Mouse (Mus musculus) limb, embryonic 14.5 days (tissue): ENCODE data around the gene Tmem38b. TPM values are rescaled to one million over a fixed set of nuclear protein-coding genes. Genes with fewer than 3 reads are reported as not detected.

ENCODE experiments used
- ATAC-seq: fragments of 200-750 bp; cut with Nextera tagmentation; 2 replicates; pipeline ENCODE4 v1.8.0; 2017; ENCODE audit warnings: low read depth, moderate number of reproducible peaks, moderate TSS enrichment; ENCODE audit not compliant: low FRiP score
- DNase-seq: peaks from one replicate; pipeline ENCODE4 v3.0.0-alpha.2; 2015; ENCODE audit warnings: low spot score
- H3K27ac ChIP-seq: fragments of 300-500 bp; sonication (generic); replicated peaks from 2 replicates; pipeline ENCODE4 v1.5.1; 2014; ENCODE audit warnings: low read depth, mild to moderate bottlenecking, low read length, moderate library complexity, mixed read lengths
- H3K27me3 ChIP-seq: fragments of 300-500 bp; sonication (generic); 2 replicates; pipeline ENCODE4 v1.6.1; 2014; ENCODE audit warnings: low read length, mixed read lengths; ENCODE audit not compliant: control insufficient read depth, insufficient read depth
- H3K36me3 ChIP-seq: fragments of 300-500 bp; sonication (generic); 2 replicates; pipeline ENCODE4 v1.6.1; 2014; ENCODE audit warnings: mild to moderate bottlenecking, low read length, moderate library complexity, mixed read lengths; ENCODE audit not compliant: control insufficient read depth, insufficient read depth
- H3K4me1 ChIP-seq: fragments of 300-500 bp; sonication (generic); 2 replicates; pipeline ENCODE4 v1.6.1; 2014; ENCODE audit warnings: antibody characterized with exemption, low read length, mixed read lengths; ENCODE audit not compliant: control insufficient read depth, insufficient read depth
- H3K4me2 ChIP-seq: fragments of 300-500 bp; sonication (generic); replicated peaks from 2 replicates; pipeline ENCODE4 v1.6.1; 2014; ENCODE audit warnings: low read depth, mild to moderate bottlenecking, low read length, moderate library complexity; ENCODE audit not compliant: severe bottlenecking
- H3K4me3 ChIP-seq: fragments of 300-500 bp; sonication (generic); replicated peaks from 2 replicates; pipeline ENCODE4 v1.5.1; 2014; ENCODE audit warnings: low read length
- H3K9ac ChIP-seq: fragments of 300-500 bp; sonication (generic); 2 replicates; pipeline ENCODE4 v1.6.1; 2014; ENCODE audit warnings: mild to moderate bottlenecking, low read depth, low read length, moderate library complexity; ENCODE audit not compliant: severe bottlenecking
- H3K9me3 ChIP-seq: fragments of 300-500 bp; sonication (generic); 2 replicates; pipeline ENCODE4 v1.6.1; 2016; ENCODE audit warnings: low read length; ENCODE audit not compliant: control insufficient read depth
- POLR2A ChIP-seq: fragments of 200-500 bp; IDR thresholded peaks from 2 replicates; pipeline ENCODE4 v1.8.0; 2012; ENCODE audit warnings: inconsistent platforms, mild to moderate bottlenecking, moderate library complexity, borderline replicate concordance; ENCODE audit not compliant: insufficient read depth, insufficient read length; ENCODE audit errors: extremely low read depth
- WGBS: fragments of 180-500 bp; shearing (Covaris S2); extraction: QIAGEN DNeasy Blood & Tissue Kit; methylation state at CpG from one replicate; pipeline ENCODE4 v1.1.7; 2014; 5-methylcytosine and 5-hydroxymethylcytosine counted together
- polyA plus RNA-seq, 2 experiments: library from polyadenylated mRNA; depleted of rRNA in 1 of 2; stranded (reverse) in 1 of 2; unstranded in 1 of 2; fragments of >200 nt; fragmentation: Nextera tagmentation in 1 of 2; extraction: Ambion mirVana in 1 of 2; gene quantifications; 2 replicates each; pipeline versions ENCODE4 v1.2.1 to v1.2.3; 2012 to 2014

The Tmem38b gene
- polyA plus RNA-seq, 2 experiments: 8.0 to 12.6 TPM

DNA sequence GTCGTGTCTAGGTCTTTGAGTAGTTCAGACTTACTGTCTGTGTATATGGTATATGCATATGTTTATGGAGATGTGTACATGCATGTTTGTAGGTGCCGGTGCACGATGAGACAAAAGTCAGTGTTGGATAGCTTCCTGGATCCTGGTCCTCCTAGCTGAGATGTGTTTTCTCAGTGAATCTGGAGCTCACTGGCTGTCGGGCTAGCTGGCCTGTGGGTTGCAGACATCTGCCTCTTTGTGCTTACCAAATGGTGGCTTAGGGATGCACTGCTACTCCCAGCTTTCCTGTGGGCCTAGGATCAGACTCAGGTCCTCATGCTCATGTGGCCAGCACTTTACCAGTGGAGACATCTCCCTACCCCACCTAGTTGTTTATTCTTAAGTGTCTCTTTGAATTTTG lies 4.2 kb downstream of the Tmem38b start:
- no peak overlapping the region for H3K4me2 ChIP-seq
- no peak for ATAC-seq

GRCm38 (mm10) chr4:53830579-53830978 lies 4.7 kb downstream of the Tmem38b start:
- Histone ChIP-seq H3K9ac (no peak overlapping the region), H3K4me2 (no peak overlapping the region), H3K27ac (no peak overlapping the region), H3K4me1 (peaks cover 6% of the 10 kb centered on the region; the same call in 1 of the 2 replicates), H3K36me3 (no peaks in the 10 kb centered on the region), H3K27me3 (no peaks in the 10 kb centered on the region), H3K9me3 (no peaks in the 10 kb centered on the region), H3K4me3 (no peak overlapping the region)
- WGBS: 89% methylated on average over 2 of the region's 2 CpGs
- no peak for TF ChIP-seq POLR2A
- no peak for ATAC-seq
- DNase-seq: no peak

More for the DNA sequence above, 4.2 kb downstream of the Tmem38b start:
- no peak overlapping the region for H3K4me3 ChIP-seq
- no peak overlapping the region for H3K9ac ChIP-seq
- no peaks in the 10 kb centered on the region for H3K36me3 ChIP-seq
- H3K27me3 ChIP-seq: no peaks in the 10 kb centered on the region
- H3K9me3 ChIP-seq: no peaks in the 10 kb centered on the region
- H3K27ac ChIP-seq: no peak overlapping the region
- TF ChIP-seq POLR2A: no peak
- no peak for DNase-seq
- H3K4me1 ChIP-seq: peaks cover 8% of the 10 kb centered on the region; the same call in 1 of the 2 replicates
- WGBS: 94% methylated on average over 4 of the region's 4 CpGs

GRCm38 (mm10) chr4:53832321-53832720 lies 6.5 kb downstream of the Tmem38b start:
- no peak overlapping the region for H3K4me3 ChIP-seq
- no peak overlapping the region for H3K9ac ChIP-seq
- DNase-seq (peak; percentile 38), ATAC-seq (peak; percentile 72)
- no peaks in the 10 kb centered on the region for H3K9me3 ChIP-seq
- no peaks in the 10 kb centered on the region for H3K36me3 ChIP-seq
- no peak overlapping the region for H3K4me2 ChIP-seq
- no peak overlapping the region for H3K27ac ChIP-seq
- WGBS: 54% methylated on average over 3 of the region's 3 CpGs
- no peak for TF ChIP-seq POLR2A
- no peaks in the 10 kb centered on the region for H3K27me3 ChIP-seq
- H3K4me1 ChIP-seq: no peaks in the 10 kb centered on the region

DNA sequence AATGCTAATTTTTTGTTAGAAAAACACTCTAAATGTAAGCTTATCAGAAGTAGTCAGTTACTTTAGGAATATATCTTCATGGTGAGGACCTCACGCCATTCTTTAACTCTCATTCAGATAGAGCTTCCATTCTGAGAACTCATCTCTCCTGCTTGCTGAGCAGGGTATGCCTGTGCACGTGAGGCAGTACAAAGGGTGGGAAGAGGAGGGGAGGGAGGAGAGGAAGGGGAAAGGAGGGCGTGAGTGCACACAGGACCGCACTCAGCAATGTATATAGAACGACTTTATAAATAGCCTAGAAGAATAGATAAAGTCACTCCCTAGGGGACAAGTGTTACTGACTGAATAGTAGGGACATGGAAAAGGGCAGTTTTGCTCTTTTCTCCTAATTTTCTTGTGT lies 11.1 kb downstream of the Tmem38b start:
- Histone ChIP-seq H3K4me3 (no peak overlapping the region), H3K4me1 (no peaks in the 10 kb centered on the region), H3K9ac (no peak overlapping the region), H3K4me2 (no peak overlapping the region), H3K9me3 (no peaks in the 10 kb centered on the region), H3K27me3 (no peaks in the 10 kb centered on the region), H3K27ac (no peak overlapping the region), H3K36me3 (no peaks in the 10 kb centered on the region)
- whole genome bisulfite sequencing: 34% methylated on average over 5 of the region's 5 CpGs
- ATAC-seq (no peak), DNase-seq (no peak)
- no peak for TF ChIP-seq POLR2A

DNA sequence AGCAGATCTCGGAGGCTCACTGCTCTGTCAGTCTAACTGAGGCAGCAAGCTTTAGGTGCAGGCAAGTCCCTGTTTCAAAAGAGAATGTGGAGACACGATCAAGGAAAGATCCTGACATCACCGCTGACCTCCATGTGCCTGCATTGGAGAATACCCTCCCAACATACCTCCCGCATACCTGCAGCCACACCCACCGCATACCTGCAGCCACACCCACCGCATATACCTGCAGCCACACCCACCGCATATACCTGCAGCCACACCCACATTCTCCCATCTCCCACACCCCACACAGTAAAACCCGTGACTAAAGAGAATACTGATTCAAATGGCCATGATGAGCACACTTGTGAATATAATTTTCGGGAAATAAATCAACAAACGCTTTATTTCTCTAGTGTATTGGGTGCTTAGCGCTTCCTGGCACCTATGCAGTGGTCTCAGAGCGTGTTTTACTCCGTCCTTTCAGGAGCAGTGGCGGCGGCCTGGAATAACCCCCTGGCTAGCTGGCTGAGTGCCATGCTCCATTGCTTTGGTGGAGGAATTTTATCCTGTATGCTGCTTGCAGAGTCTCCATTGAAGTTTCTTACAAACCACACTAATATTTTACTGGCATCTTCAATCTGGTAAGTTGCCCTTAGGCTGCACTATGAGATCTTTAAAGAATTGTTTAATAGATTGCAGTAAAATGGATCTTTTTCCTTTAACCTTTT lies 14.5 kb downstream of the Tmem38b start:
- no peak for TF ChIP-seq POLR2A
- Histone ChIP-seq H3K4me1 (no peaks in the 10 kb centered on the region), H3K4me3 (no peak overlapping the region), H3K9me3 (no peaks in the 10 kb centered on the region), H3K27me3 (no peaks in the 10 kb centered on the region), H3K27ac (no peak overlapping the region), H3K9ac (no peak overlapping the region), H3K4me2 (no peak overlapping the region; the same call in 1 of the 2 replicates), H3K36me3 (no peaks in the 10 kb centered on the region)
- WGBS: 72% methylated on average over 15 of the region's 15 CpGs
- ATAC-seq: no peak
- DNase-seq: peak; percentile 22

DNA sequence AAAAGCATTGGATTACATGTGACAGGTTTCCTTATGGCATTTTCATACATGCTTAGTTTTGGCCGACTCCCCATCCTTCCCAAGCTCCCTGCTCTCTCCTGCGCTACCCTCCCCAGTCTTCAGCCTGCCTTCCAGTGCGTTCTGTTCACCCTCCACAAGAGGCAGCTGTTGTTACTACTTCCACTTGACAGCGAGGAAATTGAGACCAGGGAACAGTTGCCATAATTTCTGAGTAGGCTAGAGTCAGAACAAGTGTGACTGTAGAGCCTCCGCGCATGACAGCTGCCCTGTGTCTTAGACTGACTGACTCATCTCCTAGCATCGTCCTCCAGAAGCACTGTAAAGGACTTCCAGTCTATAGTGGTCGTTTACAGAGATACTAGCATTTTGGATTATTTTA lies 17.7 kb downstream of the Tmem38b start:
- DNase-seq: no peak
- Histone ChIP-seq H3K27ac (no peak overlapping the region), H3K9ac (no peak overlapping the region), H3K4me3 (no peak overlapping the region), H3K27me3 (no peaks in the 10 kb centered on the region), H3K36me3 (no peaks in the 10 kb centered on the region), H3K4me2 (no peak overlapping the region), H3K4me1 (no peaks in the 10 kb centered on the region), H3K9me3 (no peaks in the 10 kb centered on the region)
- WGBS: 69% methylated on average over 8 of the region's 8 CpGs
- TF ChIP-seq POLR2A: no peak
- peak; percentile 68 for ATAC-seq
